Mouse (Mus musculus): ENCODE measurements around the gene Phf7. TPM values are rescaled to one million over a fixed set of nuclear protein-coding genes. Genes with fewer than 3 reads are reported as not detected.
A peak's percentile ranks its signal among the peaks of the same experiment; 100 is the strongest.

Gene Phf7
- polyA plus RNA-seq, 1 experiment from 2014 or later = 9.5 TPM

GRCm38 (mm10) chr14:31207070-31207830, 43.9 kb downstream of the Phf7 start:
- WGBS = 66% methylated on average over 13 of the region's 13 CpGs
- Histone ChIP-seq H3K9ac (ENCODE audit: low read length) (peak overlapping the region; percentile 98), H3K27ac (ENCODE audit: low read length) (peak overlapping the region; percentile 95), H3K4me1 (ENCODE audit: control insufficient read depth, insufficient read depth, low read length) (peaks cover 32% of the 10 kb centered on the region), H3K4me3 (ENCODE audit: low read length) (peak overlapping the region; percentile 85), H3K36me3 (ENCODE audit: control insufficient read depth, insufficient read depth) (peaks cover 18% of the 10 kb centered on the region), H3K4me2 (ENCODE audit: low read depth, low read length) (peak overlapping the region; percentile 92), H3K9me3 (replicated peaks; ENCODE audit: control insufficient read depth, low read length) (no peaks in the 10 kb centered on the region), H3K27me3 (ENCODE audit: control insufficient read depth, insufficient read depth, low read length) (no peaks in the 10 kb centered on the region)
- no peak for ATAC-seq (replicated peaks; ENCODE audit: extremely low read depth, insufficient read depth, low FRiP score)

- Histone ChIP-seq H3K4me3 (ENCODE audit: low read length) (peak overlapping the region; percentile 85), H3K4me2 (ENCODE audit: low read depth, low read length) (peak overlapping the region; percentile 92), H3K27me3 (ENCODE audit: control insufficient read depth, insufficient read depth, low read length) (no peaks in the 10 kb centered on the region), H3K4me1 (ENCODE audit: control insufficient read depth, insufficient read depth, low read length) (peaks cover 26% of the 10 kb centered on the region), H3K27ac (ENCODE audit: low read length) (peak overlapping the region; percentile 95), H3K36me3 (ENCODE audit: control insufficient read depth, insufficient read depth) (peaks cover 23% of the 10 kb centered on the region), H3K9ac (ENCODE audit: low read length) (peak overlapping the region; percentile 98), H3K9me3 (replicated peaks; ENCODE audit: control insufficient read depth, low read length) (no peaks in the 10 kb centered on the region)
- under 1% methylated on average over 48 of the region's 48 CpGs for WGBS
- peak; percentile 42 for ATAC-seq (replicated peaks; ENCODE audit: extremely low read depth, insufficient read depth, low FRiP score)
Measured at GRCm38 (mm10) chr14:31206472-31206981, 44.6 kb downstream of the Phf7 start.

DNA sequence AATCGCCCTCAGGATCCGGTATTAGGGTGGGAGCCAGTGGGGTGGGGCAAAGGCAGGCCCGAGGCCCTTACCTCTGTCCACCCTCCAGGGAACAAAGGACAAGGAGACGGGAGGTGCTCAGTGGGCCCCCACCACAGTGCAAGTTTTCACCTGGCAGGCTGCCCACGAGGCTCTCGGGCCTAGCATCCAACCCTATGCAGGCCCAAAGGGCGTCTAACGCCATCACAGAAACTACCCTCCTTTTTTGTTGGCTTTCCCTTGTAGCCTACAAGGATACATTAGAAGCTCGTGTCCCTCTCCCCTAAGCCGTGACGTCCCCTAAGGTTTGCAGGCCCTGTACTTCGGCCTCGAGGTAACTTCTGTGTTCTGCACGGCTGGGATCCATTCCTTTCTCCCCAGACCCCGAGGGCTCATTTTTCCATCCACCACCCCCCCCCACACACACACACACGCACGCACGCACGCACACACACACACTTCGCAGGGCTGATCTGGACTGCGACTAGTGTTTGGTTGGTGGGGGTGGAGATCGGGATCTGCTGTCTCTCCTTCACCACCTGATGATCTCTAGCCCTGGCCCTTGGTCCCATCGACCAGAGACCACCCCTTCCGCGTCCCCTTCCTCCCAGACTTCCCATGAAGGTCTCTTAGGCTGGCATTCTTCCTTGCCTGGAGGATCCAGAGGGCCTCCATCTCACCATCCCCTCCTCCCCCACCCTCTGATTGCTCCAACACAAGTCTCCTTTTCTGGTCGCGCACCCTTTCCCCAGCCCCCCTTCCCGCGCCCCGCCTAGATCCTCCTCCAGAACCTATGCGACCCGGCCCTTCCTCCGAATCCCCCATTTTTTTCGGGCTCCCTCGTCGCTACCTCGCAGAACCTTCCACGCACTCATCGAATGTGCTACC, 45.3 kb downstream of the Phf7 start:
- no peaks in the 10 kb centered on the region for H3K9me3 ChIP-seq (replicated peaks; ENCODE audit: control insufficient read depth, low read length)
- H3K9ac ChIP-seq (ENCODE audit: low read length) = peak overlapping the region; percentile 98
- peak overlapping the region; percentile 85 for H3K4me3 ChIP-seq (ENCODE audit: low read length)
- H3K36me3 ChIP-seq (ENCODE audit: control insufficient read depth, insufficient read depth) = peaks cover 26% of the 10 kb centered on the region
- peak overlapping the region; percentile 95 for H3K27ac ChIP-seq (ENCODE audit: low read length)
- WGBS = under 1% methylated on average over 39 of the region's 39 CpGs
- no peaks in the 10 kb centered on the region for H3K27me3 ChIP-seq (ENCODE audit: control insufficient read depth, insufficient read depth, low read length)
- H3K4me2 ChIP-seq (ENCODE audit: low read depth, low read length) = peak overlapping the region; percentile 92
- H3K4me1 ChIP-seq (ENCODE audit: control insufficient read depth, insufficient read depth, low read length) = peaks cover 23% of the 10 kb centered on the region
- ATAC-seq (replicated peaks; ENCODE audit: extremely low read depth, insufficient read depth, low FRiP score) = peak; percentile 10

GRCm38 (mm10) chr14:31205244-31205561, 45.9 kb downstream of the Phf7 start:
- Histone ChIP-seq H3K9ac (ENCODE audit: low read length) (peak overlapping the region; percentile 98), H3K27me3 (ENCODE audit: control insufficient read depth, insufficient read depth, low read length) (no peaks in the 10 kb centered on the region), H3K27ac (ENCODE audit: low read length) (peak overlapping the region; percentile 95), H3K4me1 (ENCODE audit: control insufficient read depth, insufficient read depth, low read length) (peaks cover 25% of the 10 kb centered on the region), H3K4me3 (ENCODE audit: low read length) (peak overlapping the region; percentile 85), H3K36me3 (ENCODE audit: control insufficient read depth, insufficient read depth) (peaks cover 31% of the 10 kb centered on the region), H3K9me3 (replicated peaks; ENCODE audit: control insufficient read depth, low read length) (no peaks in the 10 kb centered on the region), H3K4me2 (ENCODE audit: low read depth, low read length) (peak overlapping the region; percentile 92)
- 7% methylated on average over 8 of the region's 8 CpGs for WGBS
- ATAC-seq (replicated peaks; ENCODE audit: extremely low read depth, insufficient read depth, low FRiP score) = no peak

DNA sequence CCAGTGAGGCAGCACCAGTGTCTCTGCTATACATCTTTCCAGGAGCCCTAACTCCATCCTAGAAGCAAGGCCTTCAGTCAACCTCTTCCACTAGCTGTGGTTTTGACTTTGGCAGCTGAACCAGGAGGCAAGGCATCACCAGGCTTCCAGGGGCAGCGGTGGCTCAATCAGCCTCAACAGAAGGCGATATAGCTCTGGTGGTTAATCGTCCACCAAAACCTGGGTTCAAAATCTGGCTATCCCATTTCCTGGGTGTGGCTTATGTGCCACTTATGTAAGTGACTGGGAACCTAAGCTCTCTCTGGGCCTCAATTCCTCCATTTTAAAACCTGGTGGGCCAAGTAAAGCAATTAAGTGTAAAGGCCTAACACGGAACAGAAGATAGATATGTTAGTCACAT, 46.3 kb downstream of the Phf7 start:
- WGBS = 51% methylated on average over 4 of the region's 4 CpGs
- peak overlapping the region; percentile 95 for H3K27ac ChIP-seq (ENCODE audit: low read length)
- H3K36me3 ChIP-seq (ENCODE audit: control insufficient read depth, insufficient read depth) = peaks cover 33% of the 10 kb centered on the region
- H3K9me3 ChIP-seq (replicated peaks; ENCODE audit: control insufficient read depth, low read length) = no peaks in the 10 kb centered on the region
- H3K4me1 ChIP-seq (ENCODE audit: control insufficient read depth, insufficient read depth, low read length) = peaks cover 26% of the 10 kb centered on the region
- no peak for ATAC-seq (replicated peaks; ENCODE audit: extremely low read depth, insufficient read depth, low FRiP score)
- no peaks in the 10 kb centered on the region for H3K27me3 ChIP-seq (ENCODE audit: control insufficient read depth, insufficient read depth, low read length)
- peak overlapping the region; percentile 98 for H3K9ac ChIP-seq (ENCODE audit: low read length)
- H3K4me3 ChIP-seq (ENCODE audit: low read length) = peak overlapping the region; percentile 85
- H3K4me2 ChIP-seq (ENCODE audit: low read depth, low read length) = peak overlapping the region; percentile 92

GRCm38 (mm10) chr14:31200038-31200437, 51.1 kb downstream of the Phf7 start:
- peaks cover 40% of the 10 kb centered on the region for H3K36me3 ChIP-seq (ENCODE audit: control insufficient read depth, insufficient read depth)
- ATAC-seq (replicated peaks; ENCODE audit: extremely low read depth, insufficient read depth, low FRiP score) = no peak
- H3K4me3 ChIP-seq (ENCODE audit: low read length) = no peak overlapping the region
- no peaks in the 10 kb centered on the region for H3K9me3 ChIP-seq (replicated peaks; ENCODE audit: control insufficient read depth, low read length)
- H3K27ac ChIP-seq (ENCODE audit: low read length) = no peak overlapping the region
- peaks cover 47% of the 10 kb centered on the region for H3K4me1 ChIP-seq (ENCODE audit: control insufficient read depth, insufficient read depth, low read length)
- no peak overlapping the region for H3K9ac ChIP-seq (ENCODE audit: low read length)
- H3K4me2 ChIP-seq (ENCODE audit: low read depth, low read length) = no peak overlapping the region
- no peaks in the 10 kb centered on the region for H3K27me3 ChIP-seq (ENCODE audit: control insufficient read depth, insufficient read depth, low read length)
- WGBS = 74% methylated on average over 3 of the region's 3 CpGs

- Histone ChIP-seq H3K36me3 (ENCODE audit: control insufficient read depth, insufficient read depth) (peaks cover 40% of the 10 kb centered on the region), H3K27ac (ENCODE audit: low read length) (no peak overlapping the region), H3K27me3 (ENCODE audit: control insufficient read depth, insufficient read depth, low read length) (no peaks in the 10 kb centered on the region), H3K9ac (ENCODE audit: low read length) (no peak overlapping the region), H3K4me1 (ENCODE audit: control insufficient read depth, insufficient read depth, low read length) (peaks cover 46% of the 10 kb centered on the region), H3K4me2 (ENCODE audit: low read depth, low read length) (no peak overlapping the region), H3K4me3 (ENCODE audit: low read length) (no peak overlapping the region), H3K9me3 (replicated peaks; ENCODE audit: control insufficient read depth, low read length) (no peaks in the 10 kb centered on the region)
- 87% methylated on average over 7 of the region's 7 CpGs for WGBS
- ATAC-seq (replicated peaks; ENCODE audit: extremely low read depth, insufficient read depth, low FRiP score) = no peak
Measured at GRCm38 (mm10) chr14:31199599-31199998, 51.5 kb downstream of the Phf7 start.

DNA sequence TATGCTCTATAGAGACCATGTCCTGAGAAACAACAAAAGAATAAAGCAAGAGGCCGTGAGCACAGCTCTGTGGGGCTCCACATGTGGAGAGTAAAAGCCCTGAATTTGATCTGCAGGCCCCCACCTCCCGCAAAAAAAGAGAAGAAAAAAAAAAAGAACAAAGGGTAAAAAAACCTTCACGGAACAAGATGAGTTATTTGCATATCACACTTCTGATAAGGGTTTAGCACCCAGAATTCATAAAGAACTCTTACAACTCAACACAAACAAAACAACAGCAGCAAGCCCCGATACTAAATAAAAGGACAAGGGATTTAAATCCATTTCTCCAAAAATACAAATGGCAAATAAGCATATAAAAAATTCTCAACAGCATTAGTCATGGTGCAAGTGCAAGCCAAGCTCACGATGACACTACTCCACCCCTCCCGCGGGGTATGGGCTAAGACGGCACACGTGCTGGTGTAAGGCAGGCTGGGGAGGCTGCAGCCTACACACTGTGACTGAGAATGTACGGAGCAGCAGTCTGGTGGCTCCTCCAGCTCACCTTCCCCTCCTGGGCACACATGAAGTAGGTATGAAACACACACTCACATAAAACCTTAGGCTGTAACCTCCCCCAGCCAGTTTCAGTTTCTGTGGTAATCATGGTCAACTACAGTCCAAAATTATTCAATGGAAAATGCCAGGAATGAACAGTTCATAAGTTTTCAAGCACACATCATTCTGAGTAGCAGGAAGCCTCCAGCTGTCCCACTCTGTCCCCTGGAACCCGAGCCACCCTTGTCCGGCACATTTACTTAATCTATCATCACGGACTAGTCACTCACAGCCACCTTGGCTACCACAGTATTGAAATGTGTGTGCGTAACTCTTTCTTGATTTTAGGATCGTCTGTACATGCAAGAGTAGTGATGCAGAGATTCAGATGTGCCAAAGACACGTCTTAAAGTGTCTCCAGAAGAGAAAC, 53.3 kb downstream of the Phf7 start:
- Histone ChIP-seq H3K4me3 (ENCODE audit: low read length) (no peak overlapping the region), H3K4me1 (ENCODE audit: control insufficient read depth, insufficient read depth, low read length) (peaks cover 53% of the 10 kb centered on the region)

More for the DNA sequence above, 53.3 kb downstream of the Phf7 start:
- Histone ChIP-seq H3K27ac (ENCODE audit: low read length) (peak overlapping the region; percentile 55), H3K9ac (ENCODE audit: low read length) (peak overlapping the region; percentile 13; the same call in 1 of the 2 replicates), H3K36me3 (ENCODE audit: control insufficient read depth, insufficient read depth) (peaks cover 31% of the 10 kb centered on the region), H3K27me3 (ENCODE audit: control insufficient read depth, insufficient read depth, low read length) (no peaks in the 10 kb centered on the region), H3K4me2 (ENCODE audit: low read depth, low read length) (peak overlapping the region; percentile 33; the same call in 1 of the 2 replicates), H3K9me3 (replicated peaks; ENCODE audit: control insufficient read depth, low read length) (no peaks in the 10 kb centered on the region)
- WGBS = 42% methylated on average over 16 of the region's 16 CpGs
- ATAC-seq (replicated peaks; ENCODE audit: extremely low read depth, insufficient read depth, low FRiP score) = peak; percentile 57
